Mouse (Mus musculus): ENCODE measurements around the gene Olfr1312. TPM values are rescaled to one million over a fixed set of nuclear protein-coding genes. Genes with fewer than 3 reads are reported as not detected.
"Not testable (repeated sequence)": the region's sequence is repeated elsewhere in the genome, so short reads cannot be mapped to it uniquely, and the experiment has no call there.

Olfr1312 gene
- total RNA-seq (2021): not detected

GRCm38 (mm10) chr2:112050138-112050537, at the start of gene Olfr1312:
Gene Olfr1312 (minus strand): TSS chr2:112050238.
- DNase-seq: no peak

DNA sequence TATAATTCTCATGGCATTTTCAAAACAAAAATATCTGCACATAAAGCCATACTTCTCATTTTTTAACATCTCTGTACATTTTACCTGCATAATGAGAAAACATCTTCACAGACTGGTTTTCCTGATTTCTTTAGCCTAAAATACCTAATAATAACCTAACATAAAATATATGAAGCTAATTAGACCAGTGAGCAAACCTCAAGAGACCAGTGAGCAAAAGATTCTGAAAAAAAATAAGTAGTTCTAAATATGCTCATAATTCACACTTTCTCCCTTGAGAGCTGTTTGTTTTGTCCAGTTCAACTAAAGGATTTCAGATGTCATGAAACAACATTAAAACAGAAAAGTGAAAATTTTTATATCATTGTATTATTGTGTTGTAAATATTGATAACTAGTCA, 46.6 kb upstream of the Olfr1312 start, which contains the start of gene Olfr1314:
Olfr1314 (minus strand) TSS at position 101 of the 400 bp plus-strand sequence.
- DNase-seq: no peak

DNA sequence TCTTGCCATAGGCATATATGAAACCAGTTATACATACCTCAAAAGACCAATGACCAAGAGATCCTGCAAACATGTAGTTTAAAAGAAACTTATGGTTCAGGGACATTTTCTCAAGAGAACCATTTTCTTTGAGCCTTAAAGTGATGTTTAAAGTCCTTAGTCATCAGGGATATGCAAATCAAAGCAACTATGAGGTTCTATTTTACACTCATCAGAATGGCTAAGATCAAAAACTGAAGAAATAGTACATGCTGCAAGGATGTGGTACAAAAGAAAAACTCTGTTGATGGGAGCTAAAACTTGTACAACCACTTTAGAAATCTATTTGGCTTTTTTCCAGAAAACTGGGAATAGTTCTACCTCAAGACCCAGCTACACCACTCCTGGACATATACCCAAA, 27.7 kb upstream of the Olfr1312 start, which contains the start of gene Olfr1313:
Olfr1313 (minus strand) TSS at position 101 of the 400 bp plus-strand sequence.
- no peak for DNase-seq

GRCm38 (mm10) chr2:112026971-112027370, 23.1 kb downstream of the Olfr1312 start:
- not testable (repeated sequence) for DNase-seq

DNA sequence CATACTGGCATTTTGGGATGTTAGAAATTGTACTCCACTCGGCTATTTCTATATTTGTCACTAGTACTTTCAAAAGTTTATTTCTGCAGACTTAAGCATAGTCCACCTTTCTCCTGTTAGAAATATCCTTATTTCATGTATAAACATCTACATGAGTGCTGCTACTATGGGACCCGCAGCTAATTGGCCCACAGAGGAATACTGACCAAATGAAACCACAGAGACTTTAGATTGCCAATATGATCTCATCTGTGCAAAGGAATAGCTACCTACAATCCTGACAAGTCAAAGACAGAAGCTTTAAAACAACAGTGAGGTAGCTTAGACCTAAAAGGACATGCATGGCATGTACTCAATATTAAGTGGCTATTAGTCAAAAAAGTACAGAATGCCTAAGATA, 25.7 kb downstream of the Olfr1312 start, which contains the start of gene Olfr1311:
Olfr1311 (minus strand) TSS at position 101 of the 400 bp plus-strand sequence.
- no peak for DNase-seq

GRCm38 (mm10) chr2:112014900-112015299, 35.1 kb downstream of the Olfr1312 start:
- DNase-seq: no peak

DNA sequence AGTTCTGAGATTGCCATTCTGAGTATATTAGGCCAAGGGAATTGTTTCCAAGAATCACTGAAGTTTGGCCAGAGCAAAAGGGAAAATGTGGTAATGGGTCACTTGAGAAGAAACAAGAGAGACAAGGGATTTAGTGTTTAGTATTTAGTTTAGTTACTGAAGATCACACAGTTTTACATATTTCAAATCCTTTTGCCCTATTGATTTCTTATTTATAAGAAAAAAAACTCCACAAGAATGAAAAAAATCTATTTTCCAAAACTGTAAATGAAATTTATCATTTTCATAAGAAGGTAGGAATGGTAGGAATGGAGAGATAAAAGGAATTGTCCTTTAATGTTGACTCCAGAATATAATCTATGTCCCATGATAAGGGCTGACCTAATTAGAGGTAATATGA, 37.4 kb downstream of the Olfr1312 start, which contains the start of gene Olfr1310:
Olfr1310 (minus strand) TSS at position 101 of the 400 bp plus-strand sequence.
- DNase-seq: no peak

GRCm38 (mm10) chr2:111990181-111990580, 59.9 kb downstream of the Olfr1312 start, which contains the start of gene Olfr1309:
Gene Olfr1309 (minus strand): TSS chr2:111990281.
- DNase-seq: no peak

Other genes with a start within 250 kb of the Olfr1312 start
- gene Olfr1303, start 229.9 kb downstream of the Olfr1312 start, total RNA-seq (2021): not detected
- gene Olfr1305, start 173.1 kb downstream of the Olfr1312 start, total RNA-seq (2021): not detected
- gene Olfr1306, start 134.0 kb downstream of the Olfr1312 start, total RNA-seq (2021): not detected
- gene Olfr1307, start 100.8 kb downstream of the Olfr1312 start, total RNA-seq (2021): under 1 TPM in 1 of 2 experiments, not detected in 1; 0.02 TPM
- not detected for gene Olfr1308, start 85.3 kb downstream of the Olfr1312 start, total RNA-seq (2021)
- gene Olfr1309, start 60.0 kb downstream of the Olfr1312 start, total RNA-seq (2021): not detected
- gene Olfr1310, start 37.5 kb downstream of the Olfr1312 start, total RNA-seq (2021): not detected
- not detected for gene Olfr1311, start 25.8 kb downstream of the Olfr1312 start, total RNA-seq (2021)
- gene Olfr1313, start 27.6 kb upstream of the Olfr1312 start, total RNA-seq (2021): not detected
- not detected for gene Olfr1314, start 46.5 kb upstream of the Olfr1312 start, total RNA-seq (2021)
- not detected for gene Olfr1315-ps1, start 65.2 kb upstream of the Olfr1312 start, total RNA-seq (2021)
- not detected for gene Olfr1316, start 84.7 kb upstream of the Olfr1312 start, total RNA-seq (2021)
- gene Olfr1317, start 90.1 kb upstream of the Olfr1312 start, total RNA-seq (2021): not detected
- gene Olfr1318, start 104.0 kb upstream of the Olfr1312 start, total RNA-seq (2021): not detected
- gene Lpcat4, start 189.2 kb upstream of the Olfr1312 start, total RNA-seq (2021): 1 to 10 TPM; 6.6 to 7.7 TPM
- not detected for gene Nutm1, start 209.1 kb upstream of the Olfr1312 start, total RNA-seq (2021)
- 10 to 100 TPM; 64.1 to 65.4 TPM for gene Nop10, start 211.7 kb upstream of the Olfr1312 start, total RNA-seq (2021)
- 10 to 100 TPM; 35.5 to 36.5 TPM for gene Slc12a6, start 215.6 kb upstream of the Olfr1312 start, total RNA-seq (2021)
- not detected for gene Gm21985, start 216.1 kb upstream of the Olfr1312 start, total RNA-seq (2021)